Mouse (Mus musculus): ENCODE measurements at regions not wholly inside any gene's neighbourhood (a gene's known extent, or its start where the extent isn't known, plus 50 kb on each side); places are given as distances from the start of the nearest gene placed in this dataset.
"Not testable (repeated sequence)": the region's sequence is repeated elsewhere in the genome, so short reads cannot be mapped to it uniquely, and the experiment has no call there.

DNA sequence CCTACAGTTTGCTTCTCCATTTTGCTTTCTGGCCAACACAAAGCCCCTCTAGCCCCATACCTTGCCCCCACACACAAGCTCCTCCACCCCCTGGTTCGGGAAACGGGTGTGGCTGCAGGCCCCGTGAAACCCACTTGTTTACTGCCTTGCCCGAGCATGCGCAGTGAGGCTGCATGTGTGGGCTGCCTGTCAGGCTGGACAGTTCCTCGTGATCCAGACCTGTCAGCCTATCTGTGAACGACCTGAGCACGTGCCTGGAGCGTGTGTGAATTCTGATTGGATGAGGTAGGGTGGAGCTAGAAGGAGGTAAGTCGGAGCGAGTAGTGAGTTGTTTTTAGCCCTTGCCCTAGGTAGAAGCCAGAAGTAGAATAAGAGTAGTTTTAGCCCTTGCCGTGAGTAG lies 136.0 kb downstream of the Dll1 start:
- TF ChIP-seq CTCF (conservative IDR thresholded peaks at IDR 0.05; ENCODE audit: low read length); NANOG (IDR thresholded peaks at IDR 0.05; ENCODE audit: borderline replicate concordance, low read length); POU5F1 (IDR thresholded peaks at IDR 0.05; ENCODE audit: borderline replicate concordance, low read length): not testable (repeated sequence)
